11 mouse cellular contexts compared by ENCODE assay signal in the genomic region with DNA sequence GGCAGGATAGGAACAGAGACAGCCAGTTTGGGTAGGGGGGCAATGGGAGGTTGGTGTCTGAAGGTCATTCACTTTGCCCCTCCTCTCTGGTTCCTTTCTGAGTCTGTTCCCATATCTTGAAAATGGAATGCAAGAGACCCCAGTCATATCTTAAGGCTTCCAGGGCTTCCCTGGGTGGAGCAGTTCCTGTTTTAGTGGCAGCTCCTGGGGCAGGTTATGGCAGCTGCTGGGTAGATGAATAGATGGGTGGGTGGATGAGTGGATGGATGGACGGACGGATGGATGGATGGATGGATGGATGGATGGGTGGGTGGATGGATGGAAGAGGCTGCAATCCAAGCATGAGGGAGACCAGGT. TPM values are rescaled to one million over a fixed set of nuclear protein-coding genes. Genes with fewer than 3 reads are reported as not detected.
"Had no signal": no experiment of that assay in that cellular context is flagged by ENCODE, and none has a peak within 500 bp of the region (broad histone marks: within the 10 kb centered on the region; RNA-seq: fewer than 3 reads in every experiment).

No protein-coding gene starts in this region.

- H3K4me2 ChIP-seq: liver, embryonic 13.5 days had no signal

- H3K36me3 ChIP-seq: liver, embryonic 13.5 days had no signal

- H3K4me3 ChIP-seq: left cerebral cortex, adult 2 months; liver, embryonic 13.5 days had no signal

- DNase-seq: kidney, adult 8-10 months; liver; liver, embryonic 13.5 days; liver, postnatal 0 days; lung, postnatal 36 days; right cerebral cortex, postnatal 4 days; spleen, adult 18-20 months; thymus, adult 18-20 months; thymus, postnatal 14 days had no signal

- H3K9me3 ChIP-seq: liver, embryonic 13.5 days had no signal

- H3K27ac ChIP-seq: left cerebral cortex, adult 2 months; liver, embryonic 13.5 days had no signal

- H3K9ac ChIP-seq: liver, embryonic 13.5 days; liver, postnatal 0 days had no signal

- ATAC-seq: liver, postnatal 0 days had no signal

RNA-seq across cellular contexts. Expression of a gene that starts 32.9 kb away (rescaled TPM):
- total RNA-seq: megakaryocyte progenitor cell, adult 5-6 weeks had no signal
